Mouse (Mus musculus): ENCODE measurements around the gene Grin3b. TPM values are rescaled to one million over a fixed set of nuclear protein-coding genes. Genes with fewer than 3 reads are reported as not detected.

Grin3b gene
- total RNA-seq, 2 experiments from 2014 or later, result 0.14 to 0.20 TPM

- intact Hi-C loops (cut with DNase I), result no loop called here
- DNase-seq (ENCODE audit: extremely low spot score in 1 of 2, low spot score in 2 of 2), result no peak
- Histone ChIP-seq H3K27ac (no peak overlapping the region), H3K4me3 (no peak overlapping the region)
- TF ChIP-seq CTCF (IDR thresholded peaks at IDR 0.05), result peak; percentile 15; the same call in 1 of the 2 replicates
These were observed 44.2 kb downstream of the Grin3b start for GRCm38 (mm10) chr10:80014484-80015290.

GRCm38 (mm10) chr10:80015583-80015982, 45.1 kb downstream of the Grin3b start:
- TF ChIP-seq CTCF (IDR thresholded peaks at IDR 0.05), result no peak
- no peak for DNase-seq (ENCODE audit: extremely low spot score in 1 of 2, low spot score in 2 of 2)
- Histone ChIP-seq H3K27ac (no peak overlapping the region), H3K4me3 (no peak overlapping the region)
- intact Hi-C loops (cut with DNase I), result no loop called here

GRCm38 (mm10) chr10:80016511-80016910, 46.0 kb downstream of the Grin3b start, which contains the start of gene Arhgap45:
Gene Arhgap45 (plus strand): TSS chr10:80016653.
- DNase-seq (ENCODE audit: extremely low spot score in 1 of 2, low spot score in 2 of 2), result no peak
- Histone ChIP-seq H3K27ac (no peak within 1 kb of the TSS), H3K4me3 (peak within 1 kb of the TSS; percentile 8; the same call in 1 of the 2 replicates)
- TF ChIP-seq CTCF (IDR thresholded peaks at IDR 0.05), result no peak
- intact Hi-C loops (cut with DNase I), result no loop called here

- Histone ChIP-seq H3K4me3 (peak overlapping the region; percentile 8; the same call in 1 of the 2 replicates), H3K27ac (no peak overlapping the region)
- no peak for TF ChIP-seq CTCF (IDR thresholded peaks at IDR 0.05)
- no peak for DNase-seq (ENCODE audit: extremely low spot score in 1 of 2, low spot score in 2 of 2)
- intact Hi-C loops (cut with DNase I), result no loop called here
These were observed 46.4 kb downstream of the Grin3b start for GRCm38 (mm10) chr10:80016931-80017330.

GRCm38 (mm10) chr10:80017361-80017760, 46.8 kb downstream of the Grin3b start:
- Histone ChIP-seq H3K4me3 (no peak overlapping the region), H3K27ac (no peak overlapping the region)
- DNase-seq (ENCODE audit: extremely low spot score in 1 of 2, low spot score in 2 of 2), result no peak
- intact Hi-C loops (cut with DNase I), result no loop called here
- no peak for TF ChIP-seq CTCF (IDR thresholded peaks at IDR 0.05)

GRCm38 (mm10) chr10:80017771-80018170, 47.3 kb downstream of the Grin3b start:
- TF ChIP-seq CTCF (IDR thresholded peaks at IDR 0.05), result no peak
- Histone ChIP-seq H3K27ac (no peak overlapping the region), H3K4me3 (no peak overlapping the region)
- DNase-seq (ENCODE audit: extremely low spot score in 1 of 2, low spot score in 2 of 2), result no peak
- intact Hi-C loops (cut with DNase I), result no loop called here

GRCm38 (mm10) chr10:80018739-80019297, 48.3 kb downstream of the Grin3b start:
- H3K4me3 ChIP-seq, result no peak overlapping the region
- no peak; the same call in 1 of the 2 replicates for TF ChIP-seq CTCF (IDR thresholded peaks at IDR 0.05)
- DNase-seq (ENCODE audit: extremely low spot score in 1 of 2, low spot score in 2 of 2), result no peak
- intact Hi-C loops (cut with DNase I), result no loop called here
- H3K27ac ChIP-seq, result no peak overlapping the region

- no peak for DNase-seq (ENCODE audit: extremely low spot score in 1 of 2, low spot score in 2 of 2)
- intact Hi-C loops (cut with DNase I), result no loop called here
- no peak; the same call in 1 of the 2 replicates for TF ChIP-seq CTCF (IDR thresholded peaks at IDR 0.05)
- H3K27ac ChIP-seq, result no peak overlapping the region
- H3K4me3 ChIP-seq, result no peak overlapping the region
These were observed 49.1 kb downstream of the Grin3b start for GRCm38 (mm10) chr10:80019471-80020131.

- no peak for DNase-seq (ENCODE audit: extremely low spot score in 1 of 2, low spot score in 2 of 2)
- intact Hi-C loops (cut with DNase I), result no loop called here
- no peak for TF ChIP-seq CTCF (IDR thresholded peaks at IDR 0.05)
- no peak overlapping the region for H3K27ac ChIP-seq
- H3K4me3 ChIP-seq, result no peak overlapping the region
These were observed 49.7 kb downstream of the Grin3b start for GRCm38 (mm10) chr10:80020191-80020590.

- intact Hi-C loops (cut with DNase I), result no loop called here
- H3K27ac ChIP-seq, result no peak overlapping the region
- no peak overlapping the region for H3K4me3 ChIP-seq
- no peak for DNase-seq (ENCODE audit: extremely low spot score in 1 of 2, low spot score in 2 of 2)
- TF ChIP-seq CTCF (IDR thresholded peaks at IDR 0.05), result no peak; the same call in 1 of the 2 replicates
These were observed 50.2 kb downstream of the Grin3b start for GRCm38 (mm10) chr10:80020603-80021319.

GRCm38 (mm10) chr10:80021320-80021641, 50.8 kb downstream of the Grin3b start:
- TF ChIP-seq CTCF (IDR thresholded peaks at IDR 0.05), result no peak
- DNase-seq (ENCODE audit: extremely low spot score in 1 of 2, low spot score in 2 of 2), result no peak
- no peak overlapping the region for H3K27ac ChIP-seq
- no peak overlapping the region for H3K4me3 ChIP-seq
- intact Hi-C loops (cut with DNase I), result no loop called here
